Mouse (Mus musculus) embryo, embryonic 10 days (tissue): ENCODE data around the gene Slc35d2.
"Not testable (repeated sequence)": the region's sequence is repeated elsewhere in the genome, so short reads cannot be mapped to it uniquely, and the experiment has no call there.

ENCODE experiments used
- DNase-seq: peaks from one replicate; pipeline ENCODE4 v3.0.0-alpha.2; 2015; ENCODE audit warnings: low spot score

Gene Slc35d2

GRCm38 (mm10) chr13:64052281-64052680 is 76.9 kb downstream of the Slc35d2 start:
- DNase-seq: not testable (repeated sequence)

- DNase-seq: peak; percentile 50
These were observed 78.3 kb downstream of the Slc35d2 start for GRCm38 (mm10) chr13:64050895-64051294.

GRCm38 (mm10) chr13:64049535-64049934 is 79.6 kb downstream of the Slc35d2 start:
- no peak for DNase-seq

GRCm38 (mm10) chr13:64048467-64048866 is 80.7 kb downstream of the Slc35d2 start:
- no peak for DNase-seq
